Mouse (Mus musculus) forebrain, embryonic 14.5 days (tissue): ENCODE measurements at regions not wholly inside any gene's neighbourhood (a gene's known extent, or its start where the extent isn't known, plus 50 kb on each side); places are given as distances from the start of the nearest gene placed in this dataset.

ENCODE experiments used
- ATAC-seq: fragments of 200-750 bp; cut with Nextera tagmentation; 2 replicates; pipeline ENCODE4 v1.8.0; 2017; ENCODE audit warnings: mild to moderate bottlenecking, moderate library complexity
- DNase-seq: peaks from one replicate; pipeline ENCODE4 v3.0.0-alpha.2; 2015; ENCODE audit warnings: low spot score
- H3K27ac ChIP-seq: fragments of 300-500 bp; sonication (generic); 2 replicates; pipeline ENCODE4 v1.5.1; 2014; ENCODE audit warnings: low read depth, mild to moderate bottlenecking, control low read depth, low read length, moderate library complexity
- H3K27me3 ChIP-seq: fragments of 300-500 bp; sonication (generic); replicated peaks from 2 replicates; pipeline ENCODE4 v1.6.1; 2014; ENCODE audit warnings: low read length, control low read depth, mixed read lengths; ENCODE audit not compliant: control insufficient read depth, insufficient read depth
- H3K36me3 ChIP-seq: fragments of 300-500 bp; sonication (generic); 2 replicates; pipeline ENCODE4 v1.6.1; 2014; ENCODE audit warnings: low read length, control low read depth; ENCODE audit not compliant: control insufficient read depth, insufficient read depth
- H3K4me1 ChIP-seq: fragments of 300-500 bp; sonication (generic); 2 replicates; pipeline ENCODE4 v1.6.1; 2014; ENCODE audit warnings: antibody characterized with exemption, low read length, control low read depth; ENCODE audit not compliant: control insufficient read depth, insufficient read depth
- H3K4me2 ChIP-seq: fragments of 300-500 bp; sonication (generic); 2 replicates; pipeline ENCODE4 v1.6.1; 2014; ENCODE audit warnings: mild to moderate bottlenecking, control low read depth, low read length
- H3K4me3 ChIP-seq: fragments of 300-500 bp; sonication (generic); 2 replicates; pipeline ENCODE4 v1.5.1; 2014; ENCODE audit warnings: low read depth, low read length, control low read depth
- H3K9ac ChIP-seq: fragments of 300-500 bp; sonication (generic); 2 replicates; pipeline ENCODE4 v1.6.1; 2014; ENCODE audit warnings: mild to moderate bottlenecking, low read length, control low read depth, moderate library complexity
- H3K9me3 ChIP-seq: fragments of 300-500 bp; sonication (generic); replicated peaks from 2 replicates; pipeline ENCODE4 v1.6.1; 2016; ENCODE audit warnings: low read length, control low read depth, mixed read lengths; ENCODE audit not compliant: control insufficient read depth
- WGBS: fragments of 180-500 bp; shearing (Covaris S2); extraction: QIAGEN DNeasy Blood & Tissue Kit; methylation state at CpG from one replicate; pipeline ENCODE4 v1.1.7; 2014; 5-methylcytosine and 5-hydroxymethylcytosine counted together

- ATAC-seq (no peak), DNase-seq (no peak)
- no peak overlapping the region for H3K4me3 ChIP-seq
- H3K4me1 ChIP-seq = no peaks in the 10 kb centered on the region
- H3K36me3 ChIP-seq = no peaks in the 10 kb centered on the region
- H3K9me3 ChIP-seq = no peaks in the 10 kb centered on the region
- WGBS = 86% methylated on average over 3 of the region's 3 CpGs
- H3K27ac ChIP-seq = no peak overlapping the region
- H3K9ac ChIP-seq = no peak overlapping the region
- no peaks in the 10 kb centered on the region for H3K27me3 ChIP-seq
- H3K4me2 ChIP-seq = no peak overlapping the region
These were observed 735.6 kb downstream of the Flrt2 start for GRCm38 (mm10) chr12:96427589-96427988.

GRCm38 (mm10) chr12:96442546-96442945 lies 750.5 kb downstream of the Flrt2 start:
- Histone ChIP-seq H3K27me3 (no peaks in the 10 kb centered on the region), H3K4me1 (no peaks in the 10 kb centered on the region), H3K36me3 (no peaks in the 10 kb centered on the region), H3K9ac (no peak overlapping the region), H3K4me2 (no peak overlapping the region), H3K4me3 (no peak overlapping the region), H3K27ac (no peak overlapping the region), H3K9me3 (no peaks in the 10 kb centered on the region)
- ATAC-seq = no peak
- peak; percentile 20 for DNase-seq
- WGBS = 68% methylated on average over 3 of the region's 3 CpGs

GRCm38 (mm10) chr12:96453374-96453773 lies 761.3 kb downstream of the Flrt2 start:
- DNase-seq = no peak
- ATAC-seq = no peak
- Histone ChIP-seq H3K27ac (no peak overlapping the region), H3K9me3 (no peaks in the 10 kb centered on the region), H3K4me1 (no peaks in the 10 kb centered on the region), H3K4me2 (no peak overlapping the region), H3K4me3 (no peak overlapping the region), H3K36me3 (no peaks in the 10 kb centered on the region), H3K9ac (no peak overlapping the region), H3K27me3 (no peaks in the 10 kb centered on the region)
- 18% methylated on average over 3 of the region's 3 CpGs for WGBS

- WGBS = 68% methylated on average over 3 of the region's 3 CpGs
- Histone ChIP-seq H3K36me3 (no peaks in the 10 kb centered on the region), H3K4me2 (no peak overlapping the region), H3K9me3 (no peaks in the 10 kb centered on the region), H3K27me3 (no peaks in the 10 kb centered on the region), H3K27ac (no peak overlapping the region), H3K4me3 (no peak overlapping the region), H3K4me1 (no peaks in the 10 kb centered on the region), H3K9ac (no peak overlapping the region)
- DNase-seq (no peak), ATAC-seq (no peak)
These were observed 784.3 kb downstream of the Flrt2 start for GRCm38 (mm10) chr12:96476344-96476743.

GRCm38 (mm10) chr12:96488448-96488960 lies 796.5 kb downstream of the Flrt2 start:
- no peaks in the 10 kb centered on the region for H3K27me3 ChIP-seq
- no peaks in the 10 kb centered on the region for H3K9me3 ChIP-seq
- H3K9ac ChIP-seq = no peak overlapping the region
- no peak overlapping the region for H3K4me3 ChIP-seq
- no peak for ATAC-seq
- no peak overlapping the region for H3K27ac ChIP-seq
- H3K4me2 ChIP-seq = no peak overlapping the region
- no peaks in the 10 kb centered on the region for H3K36me3 ChIP-seq
- H3K4me1 ChIP-seq = no peaks in the 10 kb centered on the region
- peak; percentile 14 for DNase-seq
- 97% methylated on average over 1 of the region's 1 CpGs for WGBS

GRCm38 (mm10) chr12:96509658-96510057 lies 817.6 kb downstream of the Flrt2 start:
- ATAC-seq = no peak
- no peak overlapping the region for H3K4me3 ChIP-seq
- H3K4me1 ChIP-seq = no peaks in the 10 kb centered on the region
- no peaks in the 10 kb centered on the region for H3K9me3 ChIP-seq
- no peaks in the 10 kb centered on the region for H3K36me3 ChIP-seq
- H3K27me3 ChIP-seq = no peaks in the 10 kb centered on the region
- H3K9ac ChIP-seq = no peak overlapping the region
- 93% methylated on average over 1 of the region's 1 CpGs for WGBS
- H3K27ac ChIP-seq = no peak overlapping the region
- no peak overlapping the region for H3K4me2 ChIP-seq
- no peak for DNase-seq

- Histone ChIP-seq H3K36me3 (no peaks in the 10 kb centered on the region), H3K9ac (no peak overlapping the region), H3K27ac (no peak overlapping the region), H3K4me3 (no peak overlapping the region), H3K4me1 (no peaks in the 10 kb centered on the region), H3K9me3 (no peaks in the 10 kb centered on the region), H3K27me3 (no peaks in the 10 kb centered on the region), H3K4me2 (no peak overlapping the region)
- DNase-seq (no peak), ATAC-seq (no peak)
- 43% methylated on average over 1 of the region's 1 CpGs for WGBS
These were observed 866.8 kb downstream of the Flrt2 start for GRCm38 (mm10) chr12:96558824-96559223.

- H3K4me1 ChIP-seq = no peaks in the 10 kb centered on the region
- no peak for DNase-seq
- 60% methylated on average over 3 of the region's 3 CpGs for WGBS
These were observed 902.8 kb downstream of the Flrt2 start for GRCm38 (mm10) chr12:96594845-96595244.

GRCm38 (mm10) chr12:96615134-96615533 lies 923.1 kb downstream of the Flrt2 start:
- H3K36me3 ChIP-seq = no peaks in the 10 kb centered on the region
- no peak overlapping the region for H3K4me2 ChIP-seq
- 96% methylated on average over 2 of the region's 2 CpGs for WGBS
- H3K4me1 ChIP-seq = no peaks in the 10 kb centered on the region
- DNase-seq (no peak), ATAC-seq (no peak)
- H3K9ac ChIP-seq = no peak overlapping the region
- no peaks in the 10 kb centered on the region for H3K27me3 ChIP-seq
- no peak overlapping the region for H3K4me3 ChIP-seq
- H3K27ac ChIP-seq = no peak overlapping the region
- no peaks in the 10 kb centered on the region for H3K9me3 ChIP-seq

More at GRCm38 (mm10) chr12:96594845-96595244, 902.8 kb downstream of the Flrt2 start:
- H3K27ac ChIP-seq = no peak overlapping the region
- H3K27me3 ChIP-seq = no peaks in the 10 kb centered on the region
- ATAC-seq = no peak
- no peaks in the 10 kb centered on the region for H3K36me3 ChIP-seq
- H3K4me3 ChIP-seq = no peak overlapping the region
- H3K9me3 ChIP-seq = no peaks in the 10 kb centered on the region
- H3K9ac ChIP-seq = no peak overlapping the region
- H3K4me2 ChIP-seq = no peak overlapping the region
